Mouse (Mus musculus) kidney, adult 2 months (tissue): ENCODE measurements around the gene Figla. TPM values are rescaled to one million over a fixed set of nuclear protein-coding genes. Genes with fewer than 3 reads are reported as not detected.

Experiments used
- DNase-seq: peaks from one replicate; pipeline ENCODE4 v3.0.0; 2021
- H3K27ac ChIP-seq: fragments of 200-500 bp; 2 replicates; pipeline ENCODE4 v1.5.1; 2012; ENCODE audit warnings: low read depth, low read length, control low read depth, inconsistent platforms; ENCODE audit not compliant: insufficient read depth
- H3K27me3 ChIP-seq: fragments of 200-500 bp; replicated peaks from 2 replicates; pipeline ENCODE4 v1.6.1; 2012; ENCODE audit warnings: mild to moderate bottlenecking, moderate library complexity, low read length, inconsistent platforms; ENCODE audit not compliant: control insufficient read depth, insufficient read depth
- H3K36me3 ChIP-seq: fragments of 200-500 bp; 2 replicates; pipeline ENCODE4 v1.6.1; 2012; ENCODE audit warnings: mild to moderate bottlenecking, moderate library complexity, low read length, inconsistent platforms; ENCODE audit not compliant: control insufficient read depth, insufficient read depth
- H3K4me1 ChIP-seq: fragments of 200-500 bp; 2 replicates; pipeline ENCODE4 v1.6.1; 2011; ENCODE audit warnings: low read length; ENCODE audit not compliant: control insufficient read depth, insufficient read depth
- H3K4me3 ChIP-seq: fragments of 200-500 bp; 2 replicates; pipeline ENCODE4 v1.5.1; 2011; ENCODE audit warnings: mild to moderate bottlenecking, low read depth, low read length, control low read depth; ENCODE audit not compliant: insufficient read depth
- CTCF ChIP-seq: fragments of 200-500 bp; conservative IDR thresholded peaks from 2 replicates; pipeline ENCODE4 v1.5.1; 2011; ENCODE audit warnings: low read depth, mild to moderate bottlenecking, control low read depth, low read length, moderate library complexity, mixed read lengths; ENCODE audit not compliant: insufficient read depth, insufficient read length
- POLR2A ChIP-seq: fragments of 200-500 bp; IDR thresholded peaks from one replicate; pipeline ENCODE4 v1.6.1; 2011; ENCODE audit warnings: low read depth, low read length, control low read depth
- WGBS: fragments of 180-500 bp; shearing (Covaris S2); methylation state at CpG from one replicate; pipeline ENCODE4 v1.1.7; 2018; 5-methylcytosine and 5-hydroxymethylcytosine counted together
- polyA plus RNA-seq: library from polyadenylated mRNA; depleted of rRNA; stranded (reverse); fragments of >200 nt; gene quantifications from 2 replicates; pipeline ENCODE4 v1.2.3, GENCODE M21; 2012; rRNA removed

Gene Figla
- polyA plus RNA-seq, 1 experiment, result not detected

DNA sequence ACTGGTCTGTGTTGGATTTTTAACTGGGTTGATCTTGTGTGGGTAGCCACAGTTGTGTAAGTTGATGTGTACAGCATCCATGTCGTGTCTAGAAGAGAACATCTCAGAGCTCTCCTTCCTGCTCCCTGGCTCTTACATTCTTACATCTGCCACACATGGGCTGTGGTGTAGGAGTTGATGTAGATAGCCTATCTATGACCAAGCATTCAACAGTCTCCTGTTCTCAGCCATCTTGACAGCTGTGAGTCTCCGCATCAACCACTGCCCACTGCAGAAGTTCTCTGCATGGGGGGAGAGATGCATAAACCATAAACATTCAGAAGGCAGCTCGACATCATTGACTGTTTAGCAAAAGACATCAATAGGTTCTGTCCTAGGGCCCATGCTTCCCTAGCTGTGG is 53.9 kb downstream of the Figla start:
- H3K4me1 ChIP-seq, result no peaks in the 10 kb centered on the region
- H3K36me3 ChIP-seq, result no peaks in the 10 kb centered on the region
- no peaks in the 10 kb centered on the region for H3K27me3 ChIP-seq
- 92% methylated on average over 3 of the region's 3 CpGs for WGBS
- H3K4me3 ChIP-seq, result no peak overlapping the region
- DNase-seq, result no peak
- no peak overlapping the region for H3K27ac ChIP-seq
- TF ChIP-seq POLR2A, result no peak
- TF ChIP-seq CTCF, result no peak

DNA sequence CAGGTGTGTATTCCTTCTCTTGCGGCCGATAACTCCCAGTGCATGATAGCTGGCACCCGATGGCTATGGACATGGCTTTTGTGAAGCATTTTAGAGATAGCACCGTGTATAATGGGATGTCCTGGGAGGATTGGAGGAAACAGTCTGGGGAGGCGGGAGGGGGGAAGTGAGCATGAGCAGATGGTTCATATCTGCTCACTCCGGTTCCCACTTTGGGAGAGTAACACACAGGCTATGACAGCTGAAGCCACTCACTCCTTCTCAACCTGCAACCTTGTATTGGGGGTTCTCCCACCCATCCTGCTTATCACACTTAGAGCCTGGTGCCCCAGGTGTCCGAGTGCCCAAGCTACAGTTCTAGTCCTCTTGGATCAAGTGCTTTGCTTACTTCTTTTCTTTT is 54.3 kb downstream of the Figla start:
- Histone ChIP-seq H3K27ac (no peak overlapping the region), H3K36me3 (no peaks in the 10 kb centered on the region), H3K27me3 (no peaks in the 10 kb centered on the region), H3K4me3 (no peak overlapping the region), H3K4me1 (no peaks in the 10 kb centered on the region)
- 80% methylated on average over 7 of the region's 7 CpGs for WGBS
- no peak for TF ChIP-seq POLR2A
- TF ChIP-seq CTCF, result no peak
- no peak for DNase-seq

Other genes starting within 250 kb of the Figla start
- 214 and 260 TPM in 2 replicates for gene Nat8f6, start 195.2 kb upstream of the Figla start, polyA plus RNA-seq
- 29.0 and 32.2 TPM in 2 replicates for gene Nat8f5, start 195.2 kb upstream of the Figla start, polyA plus RNA-seq
- gene Nat8, start 184.1 kb upstream of the Figla start, polyA plus RNA-seq, result 235 and 248 TPM in 2 replicates
- 4.8 and 5.7 TPM in 2 replicates for gene Nat8f2, start 147.0 kb upstream of the Figla start, polyA plus RNA-seq
- gene Nat8f4, start 111.3 kb upstream of the Figla start, polyA plus RNA-seq, result 5.2 and 5.7 TPM in 2 replicates
- gene Tprkb, start 104.3 kb upstream of the Figla start, polyA plus RNA-seq, result 140 and 151 TPM in 2 replicates
- gene Nat8f1, start 100.5 kb upstream of the Figla start, polyA plus RNA-seq, result 858 and 975 TPM in 2 replicates
- 35.0 and 36.6 TPM in 2 replicates for gene Dusp11, start 54.5 kb upstream of the Figla start, polyA plus RNA-seq
- 1.1 and 1.5 TPM in 2 replicates for gene Add2, start 12.5 kb downstream of the Figla start, polyA plus RNA-seq
- gene Tgfa, start 179.1 kb downstream of the Figla start, polyA plus RNA-seq, result 3.2 and 4.0 TPM in 2 replicates